Mouse (Mus musculus): ENCODE measurements around the gene Rnase12. TPM values are rescaled to one million over a fixed set of nuclear protein-coding genes. Genes with fewer than 3 reads are reported as not detected.
"Not testable (repeated sequence)": the region's sequence is repeated elsewhere in the genome, so short reads cannot be mapped to it uniquely, and the experiment has no call there.

The Rnase12 gene
- total and polyA plus RNA-seq, 2 experiments from 2014 or later = not detected

GRCm38 (mm10) chr14:51015780-51016179 lies 41.7 kb downstream of the Rnase12 start:
- H3K4me2 ChIP-seq (ENCODE audit: low read depth, low read length) = no peak overlapping the region
- TF ChIP-seq EP300 (IDR thresholded peaks at IDR 0.05; ENCODE audit: low read depth) (no peak), CTCF (IDR thresholded peaks at IDR 0.05; ENCODE audit: low read depth) (no peak)
- 0 out of 2 replicates have a peak, but pooled peaks cover 3% of the 10 kb centered on the region for H3K9me3 ChIP-seq (replicated peaks; ENCODE audit: control insufficient read depth, low read length)
- no peaks in the 10 kb centered on the region for H3K36me3 ChIP-seq (replicated peaks; ENCODE audit: control insufficient read depth, insufficient read depth, low read length)
- H3K27ac ChIP-seq (ENCODE audit: low read depth) = no peak overlapping the region
- H3K27me3 ChIP-seq (ENCODE audit: control insufficient read depth, insufficient read depth, low read length) = no peaks in the 10 kb centered on the region
- DNase-seq (ENCODE audit: low spot score) (no peak), ATAC-seq (ENCODE audit: insufficient read depth, low read depth) (no peak)
- no peak overlapping the region for H3K4me3 ChIP-seq (ENCODE audit: low read depth, low read length)
- H3K9ac ChIP-seq (replicated peaks; ENCODE audit: low read depth, low read length) = no peak overlapping the region
- H3K4me1 ChIP-seq (ENCODE audit: control insufficient read depth, insufficient read depth) = no peaks in the 10 kb centered on the region

GRCm38 (mm10) chr14:51014724-51015123 lies 42.7 kb downstream of the Rnase12 start:
- ATAC-seq (ENCODE audit: insufficient read depth, low read depth); DNase-seq (ENCODE audit: low spot score); H3K36me3 ChIP-seq (replicated peaks; ENCODE audit: control insufficient read depth, insufficient read depth, low read length); H3K27me3 ChIP-seq (ENCODE audit: control insufficient read depth, insufficient read depth, low read length); H3K4me1 ChIP-seq (ENCODE audit: control insufficient read depth, insufficient read depth); H3K4me3 ChIP-seq (ENCODE audit: low read depth, low read length); H3K4me2 ChIP-seq (ENCODE audit: low read depth, low read length); H3K9me3 ChIP-seq (replicated peaks; ENCODE audit: control insufficient read depth, low read length); H3K9ac ChIP-seq (replicated peaks; ENCODE audit: low read depth, low read length); H3K27ac ChIP-seq (ENCODE audit: low read depth): not testable (repeated sequence)
- 79% methylated on average over 3 of the region's 3 CpGs for WGBS

- H3K4me3 ChIP-seq (ENCODE audit: low read depth, low read length) = no peak overlapping the region
- no peak overlapping the region for H3K4me2 ChIP-seq (ENCODE audit: low read depth, low read length)
- no peak for ATAC-seq (ENCODE audit: insufficient read depth, low read depth)
- no peak overlapping the region for H3K9ac ChIP-seq (replicated peaks; ENCODE audit: low read depth, low read length)
- no peaks in the 10 kb centered on the region for H3K27me3 ChIP-seq (ENCODE audit: control insufficient read depth, insufficient read depth, low read length)
- H3K4me1 ChIP-seq (ENCODE audit: control insufficient read depth, insufficient read depth) = peaks cover 12% of the 10 kb centered on the region; the same call in 1 of the 2 replicates
- WGBS = 82% methylated on average over 6 of the region's 6 CpGs
- no peaks in the 10 kb centered on the region for H3K36me3 ChIP-seq (replicated peaks; ENCODE audit: control insufficient read depth, insufficient read depth, low read length)
- H3K9me3 ChIP-seq (replicated peaks; ENCODE audit: control insufficient read depth, low read length) = no peaks in the 10 kb centered on the region
- H3K27ac ChIP-seq (ENCODE audit: low read depth) = peak overlapping the region; percentile 95
- TF ChIP-seq EP300 (IDR thresholded peaks at IDR 0.05; ENCODE audit: low read depth) (no peak), CTCF (IDR thresholded peaks at IDR 0.05; ENCODE audit: low read depth) (no peak)
- DNase-seq (ENCODE audit: low spot score) = no peak
Measured at GRCm38 (mm10) chr14:51009572-51009971, 47.9 kb downstream of the Rnase12 start.

- H3K4me1 ChIP-seq (ENCODE audit: control insufficient read depth, insufficient read depth) = peaks cover 12% of the 10 kb centered on the region; the same call in 1 of the 2 replicates
- DNase-seq (ENCODE audit: low spot score) (no peak), ATAC-seq (ENCODE audit: insufficient read depth, low read depth) (no peak)
- no peaks in the 10 kb centered on the region for H3K27me3 ChIP-seq (ENCODE audit: control insufficient read depth, insufficient read depth, low read length)
- H3K4me3 ChIP-seq (ENCODE audit: low read depth, low read length) = no peak overlapping the region
- WGBS = 70% methylated on average over 4 of the region's 4 CpGs
- H3K27ac ChIP-seq (ENCODE audit: low read depth) = peak overlapping the region; percentile 95
- no peaks in the 10 kb centered on the region for H3K36me3 ChIP-seq (replicated peaks; ENCODE audit: control insufficient read depth, insufficient read depth, low read length)
- TF ChIP-seq EP300 (IDR thresholded peaks at IDR 0.05; ENCODE audit: low read depth) (no peak), CTCF (IDR thresholded peaks at IDR 0.05; ENCODE audit: low read depth) (no peak)
- H3K9me3 ChIP-seq (replicated peaks; ENCODE audit: control insufficient read depth, low read length) = no peaks in the 10 kb centered on the region
- no peak overlapping the region for H3K9ac ChIP-seq (replicated peaks; ENCODE audit: low read depth, low read length)
- H3K4me2 ChIP-seq (ENCODE audit: low read depth, low read length) = no peak overlapping the region; the same call in 1 of the 2 replicates
Measured at GRCm38 (mm10) chr14:51008781-51009180, 48.7 kb downstream of the Rnase12 start.

GRCm38 (mm10) chr14:51007914-51008713 lies 49.3 kb downstream of the Rnase12 start:
- peaks cover 12% of the 10 kb centered on the region; the same call in 1 of the 2 replicates for H3K4me1 ChIP-seq (ENCODE audit: control insufficient read depth, insufficient read depth)
- TF ChIP-seq EP300 (IDR thresholded peaks at IDR 0.05; ENCODE audit: low read depth) (no peak; the same call in 1 of the 2 replicates), CTCF (IDR thresholded peaks at IDR 0.05; ENCODE audit: low read depth) (no peak)
- H3K9ac ChIP-seq (replicated peaks; ENCODE audit: low read depth, low read length) = 0 out of 2 replicates have a peak overlapping the region, but pooled peaks have one; percentile 9
- ATAC-seq (ENCODE audit: insufficient read depth, low read depth) (peak; percentile 93), DNase-seq (ENCODE audit: low spot score) (peak; percentile 88)
- peak overlapping the region; percentile 33 for H3K4me2 ChIP-seq (ENCODE audit: low read depth, low read length)
- no peak overlapping the region for H3K4me3 ChIP-seq (ENCODE audit: low read depth, low read length)
- no peaks in the 10 kb centered on the region for H3K9me3 ChIP-seq (replicated peaks; ENCODE audit: control insufficient read depth, low read length)
- no peaks in the 10 kb centered on the region for H3K36me3 ChIP-seq (replicated peaks; ENCODE audit: control insufficient read depth, insufficient read depth, low read length)
- H3K27me3 ChIP-seq (ENCODE audit: control insufficient read depth, insufficient read depth, low read length) = no peaks in the 10 kb centered on the region
- peak overlapping the region; percentile 95 for H3K27ac ChIP-seq (ENCODE audit: low read depth)
- WGBS = 17% methylated on average over 13 of the region's 13 CpGs
